Mouse (Mus musculus): ENCODE data around the gene Acp5.
A peak's percentile ranks its signal among the peaks of the same experiment; 100 is the strongest.

DNA sequence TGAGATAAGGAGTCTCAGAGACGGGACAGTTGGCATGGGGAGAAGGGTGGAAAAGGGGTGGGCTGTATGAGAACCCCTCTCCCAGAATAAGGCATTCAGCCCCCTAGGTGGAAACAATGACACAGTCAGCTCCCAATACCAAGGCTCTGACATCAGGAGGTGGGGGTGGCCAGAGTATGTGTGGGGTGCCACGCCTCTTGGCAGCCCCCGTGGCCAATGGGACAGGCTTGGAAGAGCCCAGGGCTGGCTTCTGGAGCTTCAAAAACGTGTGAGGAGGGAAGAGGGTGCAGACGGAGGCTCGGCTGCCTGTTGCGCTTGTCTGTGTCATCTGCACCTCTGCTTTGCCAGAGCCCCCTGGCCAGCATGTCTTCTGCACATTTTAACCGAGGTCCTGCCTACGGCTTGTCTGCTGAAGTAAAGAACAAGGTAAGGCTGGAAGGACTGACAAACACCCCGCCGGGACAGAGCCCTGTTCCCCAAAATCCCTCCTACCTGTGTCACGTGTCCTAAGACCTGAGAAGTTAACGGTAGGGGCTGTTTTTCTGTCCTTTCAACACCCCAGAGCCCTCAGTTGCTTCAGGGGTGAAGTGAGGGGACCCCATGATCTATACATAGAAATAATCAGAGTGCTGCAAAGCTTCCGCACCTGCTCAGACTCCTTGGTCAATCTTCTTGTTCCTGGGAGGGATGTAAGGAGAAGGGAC, 36.4 kb downstream of the Acp5 start, which contains the start of gene Cnn1:
- TF ChIP-seq USF1 (IDR thresholded peaks at IDR 0.05; ENCODE audit: low read depth, low read length) = peak; percentile 62
- TF ChIP-seq E2F4 (IDR thresholded peaks at IDR 0.05; ENCODE audit: borderline replicate concordance, low read depth, low read length) = no peak
- TF ChIP-seq CTCF (IDR thresholded peaks at IDR 0.05 in 2 of 3, conservative IDR thresholded peaks at IDR 0.05 in 1 of 3; ENCODE audit: control insufficient read depth in 1 of 3, insufficient read depth in 1 of 3, low read depth in 2 of 3, low read length in 3 of 3, poor library complexity in 1 of 3, severe bottlenecking in 1 of 3) = no peak
- no peak for TF ChIP-seq CHD2 (IDR thresholded peaks at IDR 0.05; ENCODE audit: low read length)
- TF ChIP-seq TAL1 (IDR thresholded peaks at IDR 0.05; ENCODE audit: low read length) = no peak
- no peak for TF ChIP-seq EP300 (IDR thresholded peaks at IDR 0.05; ENCODE audit: low read depth in 1 of 2, low read length in 2 of 2)
- no peak for TF ChIP-seq JUND (IDR thresholded peaks at IDR 0.05; ENCODE audit: low read depth, low read length)

All from MEL (cell line).